Mouse (Mus musculus) cerebellum, adult 9-11 months (tissue): ENCODE results near the gene Wdtc1.

ENCODE experiments used
- DNase-seq: peaks from one replicate; pipeline ENCODE4 v3.0.0; 2022

Wdtc1 gene

DNA sequence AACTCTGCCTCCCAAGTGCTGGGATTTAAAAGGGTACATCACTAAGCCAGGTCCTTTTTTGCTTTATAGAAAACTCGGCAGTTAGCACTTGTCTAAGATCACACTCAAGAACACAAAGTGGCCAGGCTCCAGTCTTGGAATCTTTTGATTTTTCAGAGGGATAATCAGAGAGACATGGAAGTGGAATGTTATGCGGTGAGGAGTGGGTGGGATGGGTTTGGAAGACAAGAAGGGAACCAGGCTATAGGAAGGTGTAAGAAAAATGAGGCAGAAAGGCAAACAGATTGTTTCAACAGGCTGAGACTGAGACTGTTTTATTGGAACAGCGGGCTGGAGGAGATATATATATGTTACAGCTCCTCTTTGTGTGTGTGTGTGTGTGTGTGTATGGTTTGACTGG, 74.8 kb downstream of the Wdtc1 start:
- DNase-seq = no peak

DNA sequence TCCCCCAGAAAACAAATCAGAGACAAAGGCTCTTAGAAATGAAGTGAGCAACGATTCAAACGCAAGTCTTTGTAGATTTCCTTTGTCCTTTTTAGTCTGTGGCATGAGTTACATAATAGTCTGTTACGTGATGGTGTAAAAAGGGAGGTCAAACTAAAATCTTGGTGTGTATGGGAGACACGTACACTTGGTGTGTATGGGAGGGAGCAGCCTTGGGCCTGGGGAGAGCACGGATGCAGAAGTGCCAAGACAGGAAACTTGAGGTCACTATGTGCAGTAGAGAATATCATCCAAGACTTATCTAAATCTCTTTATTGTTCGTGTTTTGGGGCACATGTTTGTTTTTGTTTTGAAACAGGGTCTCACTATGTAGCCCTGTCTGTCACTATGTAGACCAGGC, 75.2 kb downstream of the Wdtc1 start:
- DNase-seq = no peak

DNA sequence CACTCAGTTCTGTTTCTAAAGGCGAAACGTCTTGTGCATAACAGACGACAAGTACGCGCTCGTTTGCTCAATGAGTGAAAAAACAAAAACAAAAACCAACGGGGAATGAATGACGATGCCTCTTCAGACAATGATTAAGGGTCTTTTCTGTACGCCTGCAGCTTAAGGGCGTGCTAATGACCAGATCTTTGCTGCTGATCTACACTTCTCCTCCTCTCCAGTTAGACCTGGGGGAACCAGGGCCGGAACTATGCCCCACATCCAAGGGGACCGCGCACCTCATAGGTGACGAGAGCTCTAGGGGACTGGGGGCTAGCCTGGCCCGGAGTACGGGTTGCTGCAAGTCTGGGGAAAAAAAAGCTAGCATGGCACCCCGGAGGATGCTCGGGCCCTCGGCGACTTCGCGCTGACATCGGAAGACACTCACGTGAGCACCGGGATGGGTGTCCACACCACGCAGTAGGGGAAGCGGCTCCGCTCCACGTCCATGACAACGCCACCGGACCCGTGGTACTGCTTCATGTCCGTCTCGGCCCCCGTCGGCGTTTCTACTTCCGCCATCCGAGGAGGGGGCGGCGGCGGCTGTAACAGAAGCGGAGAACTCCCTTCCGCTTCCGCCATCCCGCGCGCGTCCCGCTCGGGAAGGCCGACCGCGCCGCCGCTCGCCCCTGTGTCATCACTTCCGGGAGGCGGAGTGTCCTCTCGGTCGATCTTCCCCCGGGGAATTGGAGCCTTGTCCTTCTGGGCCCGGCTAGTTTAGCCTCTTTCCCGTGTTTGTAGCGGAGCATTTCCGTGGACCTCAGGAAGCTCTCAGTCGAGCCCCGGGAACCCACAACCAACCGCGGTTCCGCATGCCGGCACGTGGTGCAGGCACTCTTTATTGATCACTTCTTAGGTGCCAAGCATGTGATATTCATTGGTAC, 75.9 kb downstream of the Wdtc1 start, which contains the start of gene Tmem222:
Gene Tmem222 (minus strand): TSS at position 689 of the 923 bp plus-strand sequence.
- peak; percentile 96 for DNase-seq

DNA sequence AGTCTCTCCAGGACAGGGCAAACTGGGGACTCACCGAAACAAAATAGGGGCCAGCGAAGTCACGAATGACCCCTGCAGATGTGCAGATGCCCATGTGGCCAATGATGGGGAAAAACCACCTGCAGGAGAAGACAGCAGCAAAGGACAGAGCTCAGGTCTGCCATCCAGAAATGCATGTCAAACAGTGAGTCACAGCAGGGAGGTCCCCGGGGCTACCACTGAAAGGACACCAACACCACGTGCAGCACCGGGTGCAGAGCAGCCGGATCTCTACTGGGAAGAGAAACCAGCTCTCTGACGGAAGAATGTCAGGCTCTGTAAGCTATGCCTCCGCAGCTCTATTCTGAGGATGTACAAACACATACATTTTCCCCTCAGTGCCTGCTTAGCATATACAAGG, 82.4 kb downstream of the Wdtc1 start:
- no peak for DNase-seq

DNA sequence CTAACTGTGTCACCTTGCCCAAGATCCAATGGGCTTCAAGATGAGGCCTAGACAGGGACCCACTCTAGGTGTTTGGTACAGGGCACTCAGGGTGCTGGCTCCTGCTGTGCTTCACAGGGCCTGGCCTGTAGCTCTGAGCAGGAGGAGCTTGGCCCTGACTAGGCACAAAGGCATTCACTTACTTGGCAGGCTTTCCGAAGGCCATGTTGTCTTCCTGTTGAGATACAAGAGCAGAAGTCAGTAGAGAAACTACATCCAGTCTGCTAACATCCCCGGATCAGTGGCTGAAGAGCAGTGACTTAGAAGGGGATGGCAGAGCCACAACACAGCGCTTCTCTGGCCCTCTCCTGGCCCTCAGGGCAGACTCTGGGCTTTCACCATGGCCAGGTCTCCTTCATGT, 83.7 kb downstream of the Wdtc1 start:
- no peak for DNase-seq

DNA sequence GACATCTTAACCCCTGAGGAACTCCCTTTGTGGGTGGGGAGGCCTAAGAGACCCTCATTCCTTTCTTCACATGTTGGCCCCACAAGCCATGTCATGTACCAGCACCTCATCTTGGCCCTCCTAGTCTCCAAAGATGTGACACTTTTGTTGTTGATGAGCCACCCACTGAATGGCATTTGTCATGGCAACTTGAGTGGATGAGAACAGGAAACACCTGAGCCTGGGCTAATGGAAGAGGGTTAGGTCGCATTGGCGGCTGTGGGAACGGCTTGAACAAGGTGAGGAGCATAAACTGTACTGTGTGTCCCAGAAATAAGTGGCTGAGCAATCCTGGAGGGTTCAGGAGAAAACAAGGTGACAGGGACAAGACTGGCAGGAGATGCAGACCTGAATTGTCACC, 84.3 kb downstream of the Wdtc1 start:
- no peak for DNase-seq

DNA sequence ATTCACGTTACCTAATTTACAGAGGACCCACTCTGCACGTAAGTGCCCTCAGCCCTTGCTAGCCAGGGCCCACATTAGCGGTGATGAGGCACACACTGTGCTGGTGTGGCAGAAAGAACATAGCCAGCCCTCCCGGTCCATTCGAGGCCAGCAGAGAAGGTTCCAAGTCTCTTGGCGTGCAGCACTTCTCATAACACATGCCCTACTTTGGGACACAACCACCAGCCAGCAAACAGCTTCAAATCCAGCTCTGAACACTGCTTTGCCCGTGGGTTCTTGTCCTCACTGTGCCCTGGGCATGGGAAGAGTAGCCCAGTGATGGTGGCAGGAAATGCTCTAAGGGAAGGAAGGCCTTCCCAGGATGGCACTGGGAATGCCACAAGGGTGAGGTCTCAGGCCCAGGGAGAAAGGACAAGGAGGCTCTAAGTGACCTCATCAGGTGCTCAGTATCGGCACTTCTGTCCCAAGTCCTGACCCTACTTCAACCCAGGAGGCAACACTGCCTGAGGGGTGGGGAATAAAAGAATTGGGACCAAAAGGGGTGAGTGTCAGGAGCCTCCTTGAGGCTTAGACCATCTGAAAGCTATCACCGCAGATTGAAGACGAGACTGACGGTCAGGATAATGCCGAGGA, 86.9 kb downstream of the Wdtc1 start:
- no peak for DNase-seq

DNA sequence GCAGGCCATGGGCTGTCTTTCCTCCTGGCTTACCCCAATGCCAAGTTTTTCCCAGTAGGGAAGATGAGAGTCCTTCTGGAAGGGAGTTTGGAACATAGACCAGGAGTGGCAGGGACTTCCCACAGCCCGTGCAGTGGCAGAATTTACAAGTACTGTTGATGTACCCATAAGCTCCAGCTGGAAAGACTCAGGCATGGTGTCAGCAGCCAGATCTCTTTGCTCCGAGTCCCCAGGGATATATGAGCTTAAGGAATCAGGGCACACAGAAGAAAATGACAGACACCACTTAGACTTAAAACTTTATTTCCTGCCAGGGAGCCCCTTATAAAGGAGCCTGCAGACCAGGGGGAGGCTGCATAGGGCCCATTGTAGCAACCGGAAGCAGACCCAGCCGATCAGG, 87.5 kb downstream of the Wdtc1 start:
- DNase-seq = no peak

DNA sequence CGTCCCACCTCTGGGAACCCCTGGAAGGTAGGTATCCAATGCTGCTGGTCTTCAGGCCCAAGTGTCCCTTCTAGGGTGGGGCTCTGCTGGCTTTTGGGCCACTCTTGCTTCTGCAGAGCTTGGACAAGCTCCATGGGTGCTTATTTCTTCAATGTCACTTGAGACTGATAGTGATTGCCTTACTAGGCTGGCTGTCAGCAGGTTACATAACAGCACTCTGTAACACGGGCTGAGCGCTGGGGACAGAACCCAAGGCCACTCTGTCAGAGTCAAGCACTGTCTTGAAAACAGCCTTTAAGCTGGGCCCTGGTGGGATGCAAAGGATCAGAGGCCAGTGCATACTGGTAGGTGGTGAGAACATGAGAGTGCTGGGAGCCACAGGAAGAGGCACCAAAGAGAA, 88.0 kb downstream of the Wdtc1 start:
- DNase-seq = no peak

DNA sequence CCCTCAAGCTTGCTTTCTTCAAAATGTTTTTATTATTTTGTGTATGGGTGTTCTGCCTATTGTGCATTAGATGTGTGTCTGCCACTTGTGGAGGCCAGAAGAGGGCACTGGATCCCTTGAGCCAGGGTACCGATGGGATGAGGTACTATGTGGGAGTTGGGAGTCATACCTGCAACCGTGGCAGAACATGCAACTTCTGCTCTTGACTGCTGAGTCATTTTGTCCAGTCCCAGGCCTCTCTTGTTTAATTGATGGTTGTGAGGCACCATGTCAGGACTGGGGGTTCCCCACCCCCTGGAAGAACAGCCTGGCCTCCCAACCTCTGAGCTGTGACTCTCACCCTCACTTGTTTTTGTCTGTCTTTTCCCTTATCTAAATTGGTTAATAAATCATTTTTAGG, 88.7 kb downstream of the Wdtc1 start:
- DNase-seq = no peak

DNA sequence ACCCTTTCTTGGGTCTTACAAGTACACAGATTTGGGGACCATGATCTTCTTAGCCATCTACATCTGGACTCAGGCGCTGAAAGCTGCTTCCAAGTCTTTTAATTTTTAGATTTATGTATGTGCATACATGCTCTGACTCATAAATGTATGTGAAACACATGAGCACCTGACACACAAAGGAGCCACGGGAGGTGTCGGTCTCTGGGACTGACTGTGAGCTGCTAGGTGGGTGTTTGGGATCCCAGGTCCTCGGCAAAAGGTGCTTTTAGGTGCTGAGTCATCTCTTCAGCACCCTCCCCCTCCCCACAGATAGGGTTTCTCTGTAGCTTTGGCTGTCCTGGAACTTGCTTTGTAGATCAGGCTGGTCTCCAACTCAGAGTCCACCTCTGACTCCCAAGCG, 89.5 kb downstream of the Wdtc1 start:
- DNase-seq = no peak

DNA sequence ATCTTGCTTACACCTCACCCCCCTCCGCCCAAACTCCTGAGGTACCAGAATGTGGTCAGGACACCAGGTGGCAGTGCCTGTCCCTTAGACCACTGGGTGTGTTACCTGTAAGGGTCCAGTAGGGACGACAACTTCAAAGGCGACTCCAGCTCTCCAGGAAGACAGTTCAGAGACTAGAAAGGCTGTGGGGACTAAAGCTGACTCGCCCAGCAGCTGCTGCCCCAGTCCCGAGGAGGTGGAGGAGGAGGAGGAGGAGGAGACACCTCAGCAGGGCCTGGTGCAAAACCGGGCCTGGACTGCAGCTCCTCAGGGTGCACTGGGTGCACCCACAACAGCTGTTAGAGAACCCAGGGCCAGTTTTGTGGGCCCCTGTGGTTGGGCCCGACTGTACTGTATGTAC, 90.4 kb downstream of the Wdtc1 start, which contains the start of gene Sytl1:
Gene Sytl1 (minus strand): TSS at position 232 of the 400 bp plus-strand sequence.
- DNase-seq = no peak

DNA sequence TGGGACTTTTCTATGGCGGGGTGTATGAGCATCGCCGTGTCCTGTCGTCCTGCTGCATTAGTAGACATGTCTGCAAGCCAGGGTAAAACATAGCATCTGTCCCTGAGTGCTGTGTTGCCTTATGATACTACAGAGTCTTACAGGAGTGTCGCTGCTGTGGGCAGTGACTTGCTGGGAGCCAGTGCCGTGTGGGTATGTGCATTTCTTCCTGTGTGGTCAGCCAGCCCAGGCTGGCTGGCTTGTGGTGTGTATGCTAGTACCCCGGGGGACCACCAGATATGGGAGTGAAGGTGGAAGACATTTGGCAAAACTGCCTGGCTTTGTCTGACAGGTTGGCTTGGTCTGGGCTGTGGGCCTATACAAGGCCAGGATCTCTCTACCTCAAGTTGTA, 90.9 kb downstream of the Wdtc1 start:
- DNase-seq = no peak

DNA sequence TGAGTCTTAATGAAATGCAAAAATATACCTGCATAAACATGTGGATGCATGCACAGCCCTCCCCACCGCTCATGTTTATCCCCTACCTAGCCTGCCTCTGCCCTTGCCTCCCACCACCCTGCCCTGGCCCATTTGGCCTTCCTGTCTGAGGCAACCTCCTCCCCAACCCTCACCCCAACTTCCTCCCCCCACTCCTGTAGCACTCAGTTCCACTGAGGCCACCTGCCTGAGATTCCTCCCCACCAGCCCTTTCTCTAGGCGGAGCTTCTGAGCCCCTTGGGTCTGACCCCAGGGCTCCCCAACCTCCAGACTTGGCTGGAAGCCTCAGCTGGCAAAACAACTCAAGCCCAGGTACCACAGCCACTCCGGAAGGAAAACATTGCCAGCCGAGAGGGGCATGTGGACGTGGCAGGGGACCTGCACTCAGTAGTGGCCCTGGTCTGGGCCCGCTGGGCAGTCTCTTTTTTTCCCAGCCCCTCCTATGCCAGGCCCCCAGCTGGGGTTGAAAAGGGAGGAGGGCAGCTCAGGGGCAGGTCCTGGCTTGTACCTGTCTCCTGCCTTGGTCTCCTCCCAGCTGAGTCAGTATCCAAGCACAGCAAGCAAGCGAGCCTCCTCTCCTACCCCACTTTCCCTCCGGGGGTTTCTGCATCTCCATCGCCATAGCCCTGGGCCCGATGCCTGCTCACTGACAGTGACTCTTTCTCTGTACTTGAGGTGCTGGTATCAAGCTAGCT, 91.5 kb downstream of the Wdtc1 start:
- no peak for DNase-seq

DNA sequence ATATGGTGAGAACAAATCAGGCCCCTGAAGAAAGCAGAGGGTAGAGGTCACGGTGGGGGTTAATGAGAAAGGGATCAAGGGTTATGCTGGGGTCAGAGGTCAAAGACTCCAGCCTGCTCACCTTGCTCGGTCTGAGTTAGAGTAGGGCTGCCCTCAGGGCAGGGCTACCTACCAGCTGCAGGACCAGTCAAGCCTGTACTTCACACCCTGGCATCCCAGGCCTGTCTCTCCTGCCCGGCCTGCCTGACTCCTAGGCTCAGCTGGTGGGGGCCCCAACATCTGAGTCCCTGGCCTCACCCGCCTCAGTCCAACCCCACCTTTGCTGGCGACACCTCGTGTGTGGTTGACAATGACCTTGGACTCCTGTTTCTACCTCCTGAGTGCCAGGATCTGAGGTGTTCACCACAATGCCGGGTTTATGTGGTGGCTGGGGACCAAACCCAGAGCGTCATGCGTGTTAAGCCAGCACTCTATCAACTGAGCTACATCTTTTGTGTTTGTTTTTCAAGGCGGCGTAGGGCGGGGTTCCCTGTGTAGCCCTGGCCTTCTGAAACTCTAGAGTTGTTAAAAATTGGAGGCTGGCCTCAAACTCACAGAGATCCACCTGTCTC, 95.4 kb downstream of the Wdtc1 start:
- no peak for DNase-seq

DNA sequence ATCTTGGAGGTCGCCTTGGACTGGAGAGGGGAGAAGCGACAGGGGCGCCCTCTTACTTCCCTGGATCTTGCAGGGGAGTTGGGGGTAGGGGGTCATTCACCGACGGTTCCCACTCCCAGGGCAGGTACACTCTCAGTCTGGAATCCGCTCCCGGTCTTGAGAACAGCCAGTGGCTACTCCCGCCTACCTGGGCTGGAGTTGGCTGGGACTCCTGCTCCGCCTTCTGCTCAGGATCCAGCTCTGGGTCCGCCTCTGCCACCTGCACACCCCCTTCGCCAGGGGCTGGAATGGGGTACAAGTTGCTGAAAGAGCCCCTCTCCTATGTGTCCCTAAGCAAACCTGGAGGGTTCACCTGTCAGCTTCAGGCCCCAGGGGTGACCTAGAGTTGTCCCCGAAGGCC, 96.1 kb downstream of the Wdtc1 start:
- DNase-seq = no peak

DNA sequence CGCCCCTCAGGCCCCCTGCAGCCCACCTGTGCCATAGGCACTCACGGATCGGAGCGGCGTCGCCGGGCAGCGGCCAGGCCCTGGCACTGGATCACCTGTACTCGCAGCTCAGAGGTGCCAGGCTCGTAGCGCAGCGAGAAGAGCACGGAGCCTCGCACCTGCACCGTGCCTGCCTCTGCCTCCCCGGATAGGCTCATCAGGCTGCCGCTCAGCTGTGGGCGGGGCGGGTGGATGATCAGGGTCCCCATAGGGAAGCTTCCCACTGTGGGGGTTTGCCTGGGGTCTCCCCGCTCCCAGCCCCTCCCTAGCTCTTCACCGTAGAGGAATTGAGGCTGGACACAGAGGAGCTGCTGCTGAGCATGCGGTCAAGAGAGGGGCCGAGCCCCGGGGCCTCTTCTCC, 96.5 kb downstream of the Wdtc1 start:
- no peak for DNase-seq

DNA sequence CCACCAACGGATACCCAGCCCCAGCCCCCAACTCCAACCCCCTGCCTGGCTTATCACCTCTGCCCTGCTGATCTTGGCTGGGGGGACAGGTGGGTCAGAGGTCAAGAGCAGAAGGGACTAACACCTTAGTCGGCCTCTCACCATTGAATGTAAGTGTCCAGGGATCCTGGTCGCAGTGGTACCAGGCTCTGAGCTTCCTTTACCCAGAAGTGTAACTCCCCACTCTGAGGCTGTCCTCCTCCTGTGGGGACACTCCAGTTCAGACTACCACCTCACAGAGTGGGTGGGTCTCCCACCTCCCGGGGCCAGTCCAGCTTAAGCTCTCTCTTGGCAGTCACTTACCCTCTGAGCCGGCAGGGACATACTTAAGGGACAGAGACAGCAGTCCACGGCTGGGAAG, 97.9 kb downstream of the Wdtc1 start:
- no peak for DNase-seq

DNA sequence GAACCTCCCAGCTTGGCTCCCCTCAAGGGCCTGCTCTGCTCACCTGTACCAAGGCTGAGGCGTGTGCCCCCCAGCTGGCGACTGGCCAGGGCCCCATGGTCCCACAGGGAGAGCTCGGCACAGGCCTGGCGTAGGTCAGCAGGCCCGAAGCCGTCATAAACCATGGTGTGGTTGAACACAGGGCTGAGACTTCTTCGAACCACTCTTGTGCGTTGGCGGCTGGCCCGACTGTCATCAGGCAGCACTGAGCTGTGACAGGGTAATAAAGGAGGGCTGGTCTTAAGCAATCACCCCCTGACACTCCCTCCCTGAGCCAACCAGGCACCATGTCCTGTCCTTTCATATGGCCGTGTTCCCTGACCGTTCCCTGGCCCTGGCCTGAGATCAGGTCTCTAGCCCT, 99.9 kb downstream of the Wdtc1 start:
- peak; percentile 33 for DNase-seq

DNA sequence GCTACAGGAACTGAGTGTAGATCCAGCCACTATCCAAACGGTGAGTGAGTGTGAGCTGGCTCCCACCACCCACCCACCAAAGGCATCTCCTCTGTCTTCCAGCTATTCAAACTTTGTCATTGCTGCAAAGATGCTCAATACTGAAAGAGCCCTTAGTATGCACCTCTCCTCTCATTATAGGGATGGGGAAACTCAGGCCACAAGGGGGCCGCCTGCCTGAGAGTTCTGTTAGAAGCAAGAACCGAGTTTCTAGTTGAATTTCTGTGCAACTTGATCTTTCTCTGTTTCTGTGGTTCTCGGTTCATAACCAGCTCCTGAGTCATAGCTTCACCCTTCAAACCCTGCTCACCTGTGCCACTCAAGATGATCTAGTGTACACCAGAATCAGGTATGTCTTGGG, 101.2 kb downstream of the Wdtc1 start:
- DNase-seq = no peak

DNA sequence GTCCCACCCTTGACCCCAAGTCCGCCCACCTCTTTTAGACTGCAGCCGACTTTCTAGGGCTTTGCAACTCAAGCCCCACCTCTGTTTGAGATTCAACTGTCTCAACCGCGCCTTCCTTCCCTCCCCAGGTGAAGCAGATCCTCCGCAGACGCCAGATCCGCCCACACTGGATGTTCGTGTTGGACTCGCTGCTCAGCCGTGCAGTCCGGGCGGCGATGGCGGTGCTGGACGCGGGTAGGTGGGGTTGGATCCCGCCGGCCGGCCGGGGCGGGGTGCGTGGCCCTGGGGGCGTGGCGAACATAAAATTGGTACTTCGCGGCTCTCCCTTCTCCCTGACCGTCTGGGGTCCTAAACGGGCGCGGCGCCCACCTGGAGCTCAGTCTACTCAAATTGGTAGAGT, 102.1 kb downstream of the Wdtc1 start:
- DNase-seq = no peak

DNA sequence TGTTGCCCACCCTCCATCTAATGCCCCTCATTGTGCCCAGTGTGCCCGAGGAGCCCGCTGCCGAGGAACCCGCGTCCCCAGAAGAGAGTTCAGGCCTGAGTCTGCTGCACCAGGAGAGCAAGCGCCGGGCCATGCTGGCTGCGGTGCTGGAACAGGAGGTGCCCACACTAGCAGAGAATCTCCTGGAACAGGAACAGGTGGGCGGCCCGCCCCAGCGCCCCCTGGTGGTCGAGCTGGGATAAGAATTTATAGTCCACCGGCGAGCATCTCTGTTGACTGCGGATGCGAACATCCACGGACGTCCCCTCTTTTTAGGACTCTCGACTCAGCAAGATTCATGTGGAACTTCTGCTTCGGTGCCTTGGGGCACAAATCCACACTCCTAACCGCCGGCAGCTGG, 102.7 kb downstream of the Wdtc1 start:
- DNase-seq = peak; percentile 85

DNA sequence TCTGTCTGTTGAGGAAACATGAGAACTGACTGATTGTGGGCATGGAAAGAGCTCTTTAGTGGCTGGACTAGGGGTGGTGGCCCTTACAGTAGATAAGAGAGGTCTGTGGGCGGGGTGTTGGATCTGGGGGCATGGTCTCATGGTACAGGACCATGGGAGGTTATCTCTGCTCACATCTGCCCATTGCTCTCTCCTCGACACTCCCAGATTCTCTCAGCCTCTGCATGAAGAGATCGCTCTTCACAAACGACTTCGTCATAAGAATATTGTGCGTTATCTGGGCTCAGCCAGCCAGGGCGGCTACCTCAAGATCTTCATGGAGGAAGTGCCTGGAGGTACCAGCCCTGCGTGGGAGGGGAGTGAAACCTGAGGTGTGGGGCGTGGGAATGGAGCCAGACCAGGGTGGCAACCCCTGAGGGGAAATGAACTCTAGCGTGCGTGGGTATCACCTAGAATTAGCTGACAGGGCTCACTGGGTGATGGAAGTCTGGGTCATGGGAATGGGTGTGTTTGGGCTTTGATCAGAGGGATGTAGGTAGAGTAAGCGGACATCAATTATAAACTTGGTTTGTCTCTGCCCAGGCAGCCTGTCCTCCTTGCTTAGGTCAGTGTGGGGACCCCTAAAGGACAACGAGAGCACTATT, 105.4 kb downstream of the Wdtc1 start:
- DNase-seq = no peak
